ENCODE assay signal across 8 mouse cellular contexts in genomic region chr5:86172088-86172448, GRCm38 (mm10). TPM values are rescaled to one million over a fixed set of nuclear protein-coding genes. Genes with fewer than 3 reads are reported as not detected.
DNase-seq lines count a peak whose midpoint lies in the region; ATAC-seq and TF ChIP-seq lines count a peak whose summit lies in the region.

No protein-coding gene starts in this region.

- peak overlapping the region; percentile 95 for H3K27ac ChIP-seq in kidney, embryonic 14.5 days (ENCODE audit: low read depth, low read length)
- peak overlapping the region; percentile 81 for H3K27ac ChIP-seq in MEL (ENCODE audit: control insufficient read depth, low read depth, low read length)
- peak overlapping the region; percentile 80 for H3K27ac ChIP-seq in liver, embryonic 16.5 days (ENCODE audit: low read length)

- no peaks in the 10 kb centered on the region for H3K4me1 ChIP-seq in kidney, embryonic 14.5 days (ENCODE audit: control insufficient read depth, insufficient read depth, low read length)
- H3K4me1 ChIP-seq in MEL (ENCODE audit: control insufficient read depth in 1 of 2, insufficient read depth in 2 of 2, low read length in 2 of 2): peaks cover 0 to 4% of the 10 kb centered on the region in 2 experiments; a peak in 3 of 4 replicates
- H3K4me1 ChIP-seq in liver, embryonic 16.5 days (ENCODE audit: control insufficient read depth, low read depth, low read length): peaks cover 11% of the 10 kb centered on the region

- H3K9me3 ChIP-seq in kidney, embryonic 14.5 days (ENCODE audit: control insufficient read depth, low read length): no peaks in the 10 kb centered on the region
- H3K9me3 ChIP-seq in MEL (replicated peaks; ENCODE audit: insufficient read depth, low read length): no peaks in the 10 kb centered on the region
- H3K9me3 ChIP-seq in liver, embryonic 16.5 days (replicated peaks; ENCODE audit: control insufficient read depth, low read length): no peaks in the 10 kb centered on the region

- peak; percentile 0; the same call in 1 of the 2 replicates for ATAC-seq in kidney, embryonic 14.5 days (ENCODE audit: low FRiP score, low TSS enrichment)
- ATAC-seq in frontal cortex, adult (ENCODE audit: low TSS enrichment): peak; percentile 54
- ATAC-seq in liver, embryonic 16.5 days (ENCODE audit: low read depth): 0 out of 2 replicates have a peak, but pooled peaks have one; percentile 0

- TF ChIP-seq POLR2A in MEL (IDR thresholded peaks at IDR 0.05; ENCODE audit: control insufficient read depth in 1 of 2, insufficient read depth in 1 of 2, low read depth in 1 of 2, low read length in 2 of 2, poor library complexity in 1 of 2): no peak

- peak overlapping the region; percentile 82 for H3K9ac ChIP-seq in kidney, embryonic 14.5 days (ENCODE audit: low read depth, low read length)
- H3K9ac ChIP-seq in MEL (ENCODE audit: control insufficient read depth, low read depth, low read length, poor library complexity, severe bottlenecking): peak overlapping the region; percentile 89
- H3K9ac ChIP-seq in liver, embryonic 16.5 days (ENCODE audit: low read depth, low read length): peak overlapping the region; percentile 68

- H3K36me3 ChIP-seq in kidney, embryonic 14.5 days (ENCODE audit: control insufficient read depth, insufficient read depth, low read length): peaks cover 4% of the 10 kb centered on the region; the same call in 1 of the 2 replicates
- peaks cover 0 to 8% of the 10 kb centered on the region in 2 experiments; a peak in 3 of 4 replicates for H3K36me3 ChIP-seq in MEL (ENCODE audit: control insufficient read depth in 1 of 2, insufficient read depth in 2 of 2, low read length in 2 of 2)
- H3K36me3 ChIP-seq in liver, embryonic 16.5 days (ENCODE audit: control insufficient read depth, insufficient read depth): no peaks in the 10 kb centered on the region; the same call in 1 of the 2 replicates

- 1% methylated on average over 15 of the region's 15 CpGs for WGBS in kidney, embryonic 14.5 days
- 1% methylated on average over 15 of the region's 15 CpGs for WGBS in liver, embryonic 16.5 days (ENCODE audit: insufficient replicate concordance)

- DNase-seq in kidney, adult 8-10 months: no peak
- DNase-seq in MEL (ENCODE audit: low read depth, low spot score): no peak
- DNase-seq in left cerebral cortex, adult 9 months (ENCODE audit: low spot score in 2 of 2): no peak
- DNase-seq in ovary, postnatal 10 days (ENCODE audit: low spot score): no peak
- no peak for DNase-seq in right cerebral cortex, adult 18-20 months

- no peak for TF ChIP-seq RAD21 in MEL (IDR thresholded peaks at IDR 0.05; ENCODE audit: low read depth, low read length)

- TF ChIP-seq CTCF in MEL (IDR thresholded peaks at IDR 0.05 in 2 of 3, conservative IDR thresholded peaks at IDR 0.05 in 1 of 3; ENCODE audit: control insufficient read depth in 1 of 3, insufficient read depth in 1 of 3, low read depth in 2 of 3, low read length in 3 of 3, poor library complexity in 1 of 3, severe bottlenecking in 1 of 3): no peak

- peak overlapping the region; percentile 67 for H3K4me2 ChIP-seq in kidney, embryonic 14.5 days (replicated peaks; ENCODE audit: low read depth, low read length)
- H3K4me2 ChIP-seq in liver, embryonic 16.5 days (ENCODE audit: low read depth, low read length): peak overlapping the region; percentile 96

- no peaks in the 10 kb centered on the region for H3K27me3 ChIP-seq in kidney, embryonic 14.5 days (ENCODE audit: control insufficient read depth, insufficient read depth, low read length)
- H3K27me3 ChIP-seq in MEL (ENCODE audit: control insufficient read depth in 1 of 2, insufficient read depth in 2 of 2, low read length in 2 of 2): no peaks in the 10 kb centered on the region
- no peaks in the 10 kb centered on the region for H3K27me3 ChIP-seq in liver, embryonic 16.5 days (ENCODE audit: control insufficient read depth, insufficient read depth, low read depth, low read length)

- no peak for TF ChIP-seq EP300 in MEL (IDR thresholded peaks at IDR 0.05; ENCODE audit: low read depth in 1 of 2, low read length in 2 of 2)

- peaks cover 5% of the 10 kb centered on the region; the same call in 1 of the 2 replicates for H3K79me2 ChIP-seq in MEL (ENCODE audit: control insufficient read depth, insufficient read depth, low read length, poor library complexity)

- peak overlapping the region; percentile 86 for H3K4me3 ChIP-seq in kidney, embryonic 14.5 days (ENCODE audit: low read length)
- H3K4me3 ChIP-seq in MEL (ENCODE audit: control insufficient read depth in 1 of 2, insufficient read depth in 1 of 2, low read depth in 2 of 2, low read length in 2 of 2): peak overlapping the region; percentile 83 to 94
- H3K4me3 ChIP-seq in liver, embryonic 16.5 days (ENCODE audit: low read depth, low read length): peak overlapping the region; percentile 71

TF ChIP-seq in MEL, 35 proteins besides CTCF, POLR2A, EP300 and RAD21:
- TF ChIP-seq SIN3A (IDR thresholded peaks at IDR 0.05; ENCODE audit: low read length) (0 out of 2 replicates have a peak, but pooled peaks have one; percentile 5), POLR2AphosphoS5 (IDR thresholded peaks at IDR 0.05; ENCODE audit: borderline replicate concordance, low read depth, low read length) (no peak)
TF ChIP-seq in MEL: peak in this region for 1.

RNA-seq across cellular contexts. Expression of gene Uba6, which starts 0.5 kb away (rescaled TPM):
- polyA plus RNA-seq in kidney, embryonic 14.5 days (2014; fragmentation: Nextera tagmentation; extraction: Ambion mirVana): 15.1 and 21.2 TPM in 2 replicates
- total RNA-seq in MEL (2012; rRNA removed): 11.8 and 12.8 TPM in 2 replicates
- 10 to 100 TPM in 1 of 2 experiments, 1 to 10 TPM in 1; 9.8 to 59.4 TPM for polyA plus RNA-seq in MEL (2012; ENCODE audit: insufficient read depth in 1 of 2, insufficient read length in 2 of 2, low read depth in 1 of 2, low replicate concordance in 2 of 2, missing spikeins in 1 of 2)
- 3.4 TPM in 2 replicates for polyA plus RNA-seq in liver, embryonic 16.5 days (2015; fragmentation: Nextera tagmentation; extraction: Ambion mirVana)

RNA-seq across cellular contexts. Expression of gene Gnrhr, which starts 25.6 kb away (rescaled TPM):
- polyA plus RNA-seq in kidney, embryonic 14.5 days (2014; fragmentation: Nextera tagmentation; extraction: Ambion mirVana): not detected in 2 replicates
- not detected in 2 replicates for total RNA-seq in MEL (2012; rRNA removed)
- polyA plus RNA-seq in MEL (2012; ENCODE audit: insufficient read depth in 1 of 2, insufficient read length in 2 of 2, low read depth in 1 of 2, low replicate concordance in 2 of 2, missing spikeins in 1 of 2): not detected
- not detected in 2 replicates for polyA plus RNA-seq in liver, embryonic 16.5 days (2015; fragmentation: Nextera tagmentation; extraction: Ambion mirVana)

Comparison
In these comparisons a context has a peak if more than half of its experiments do, and no peak if none do; other contexts are left out.
1. ATAC-seq: peak in every context shown above with its lines; median percentile 54 in frontal cortex, adult; 0 in kidney, embryonic 14.5 days; 0 in liver, embryonic 16.5 days.